Mouse (Mus musculus) midbrain, postnatal 0 days (tissue): ENCODE results near the gene Nodal. TPM values are rescaled to one million over a fixed set of nuclear protein-coding genes. Genes with fewer than 3 reads are reported as not detected.

Experiments
- ATAC-seq: fragments of 200-750 bp; cut with Nextera tagmentation; 2 replicates; pipeline ENCODE4 v1.8.0; 2017; ENCODE audit warnings: moderate number of reproducible peaks, mild to moderate bottlenecking, moderate TSS enrichment, moderate library complexity; ENCODE audit not compliant: low FRiP score
- DNase-seq: peaks from one replicate; pipeline ENCODE4 v3.0.0-alpha.2; 2015; ENCODE audit warnings: low spot score
- H3K27ac ChIP-seq: fragments of 300-500 bp; sonication (generic); 2 replicates; pipeline ENCODE4 v1.5.1; 2014; ENCODE audit warnings: low read depth, mild to moderate bottlenecking, low read length, mixed read lengths
- H3K27me3 ChIP-seq: fragments of 300-500 bp; sonication (generic); 2 replicates; pipeline ENCODE4 v1.6.1; 2014; ENCODE audit warnings: low read length, control low read depth, mixed read lengths; ENCODE audit not compliant: insufficient read depth
- H3K36me3 ChIP-seq: fragments of 300-500 bp; sonication (generic); 2 replicates; pipeline ENCODE4 v1.6.1; 2014; ENCODE audit warnings: low read length, control low read depth, mixed read lengths; ENCODE audit not compliant: insufficient read depth
- H3K4me1 ChIP-seq: fragments of 300-500 bp; sonication (generic); 2 replicates; pipeline ENCODE4 v1.6.1; 2014; ENCODE audit warnings: mild to moderate bottlenecking, control low read depth, antibody characterized with exemption, low read length, mixed read lengths; ENCODE audit not compliant: insufficient read depth
- H3K4me2 ChIP-seq: fragments of 300-500 bp; sonication (generic); 2 replicates; pipeline ENCODE4 v1.6.1; 2014; ENCODE audit warnings: low read depth, mild to moderate bottlenecking, low read length, mixed read lengths; ENCODE audit not compliant: poor library complexity, severe bottlenecking
- H3K4me3 ChIP-seq: fragments of 300-500 bp; sonication (generic); 2 replicates; pipeline ENCODE4 v1.5.1; 2014; ENCODE audit warnings: low read depth, mild to moderate bottlenecking, low read length, moderate library complexity
- H3K9ac ChIP-seq: fragments of 300-500 bp; sonication (generic); replicated peaks from 2 replicates; pipeline ENCODE4 v1.6.1; 2014; ENCODE audit warnings: mild to moderate bottlenecking, low read length, moderate library complexity, mixed read lengths; ENCODE audit not compliant: poor library complexity, severe bottlenecking
- H3K9me3 ChIP-seq: fragments of 300-500 bp; sonication (generic); 2 replicates; pipeline ENCODE4 v1.6.1; 2016; ENCODE audit warnings: low read length, control low read depth
- CTCF ChIP-seq: IDR thresholded peaks from 2 replicates; pipeline ENCODE4 v1.5.1; 2016; ENCODE audit warnings: antibody characterized with exemption, mild to moderate bottlenecking
- WGBS: fragments of 180-500 bp; shearing (Covaris S2); extraction: QIAGEN DNeasy Blood & Tissue Kit; methylation state at CpG from one replicate; pipeline ENCODE4 v1.1.7; 2014; 5-methylcytosine and 5-hydroxymethylcytosine counted together
- polyA plus RNA-seq: library from polyadenylated mRNA; unstranded; fragments of >200 nt; fragmentation: Nextera tagmentation; extraction: Ambion mirVana; gene quantifications from 2 replicates; pipeline ENCODE4 v1.2.1, GENCODE M21; 2015
- total RNA-seq: library from RNA; depleted of rRNA; stranded (reverse); fragments of >200 nt; gene quantifications from 2 replicates; pipeline ENCODE4 v1.2.3, GENCODE M21; 2014

Nodal gene
- total and polyA plus RNA-seq, 2 experiments from 2014 or later: 0.37 to 0.38 TPM

GRCm38 (mm10) chr10:61420011-61420410, 2.2 kb downstream of the Nodal start:
- Histone ChIP-seq H3K27ac (no peak overlapping the region), H3K4me1 (peaks cover 14% of the 10 kb centered on the region), H3K9me3 (no peaks in the 10 kb centered on the region), H3K27me3 (peaks cover 29% of the 10 kb centered on the region), H3K4me2 (no peak overlapping the region), H3K9ac (no peak overlapping the region), H3K4me3 (no peak overlapping the region), H3K36me3 (no peaks in the 10 kb centered on the region)
- DNase-seq (no peak), ATAC-seq (no peak)
- WGBS: 76% methylated on average over 4 of the region's 4 CpGs
- TF ChIP-seq CTCF: no peak

- Histone ChIP-seq H3K27me3 (peaks cover 22% of the 10 kb centered on the region), H3K4me1 (peaks cover 14% of the 10 kb centered on the region), H3K9ac (no peak overlapping the region), H3K4me3 (no peak overlapping the region), H3K36me3 (no peaks in the 10 kb centered on the region), H3K9me3 (no peaks in the 10 kb centered on the region), H3K4me2 (no peak overlapping the region), H3K27ac (no peak overlapping the region)
- 86% methylated on average over 12 of the region's 12 CpGs for WGBS
- ATAC-seq (no peak), DNase-seq (no peak)
- TF ChIP-seq CTCF: no peak
These were observed 5.1 kb downstream of the Nodal start for GRCm38 (mm10) chr10:61422861-61423260.

GRCm38 (mm10) chr10:61423289-61423688, 5.5 kb downstream of the Nodal start:
- WGBS: 50% methylated on average over 10 of the region's 10 CpGs
- no peak for DNase-seq
- no peak overlapping the region for H3K9ac ChIP-seq
- peaks cover 11% of the 10 kb centered on the region for H3K4me1 ChIP-seq
- peaks cover 21% of the 10 kb centered on the region for H3K27me3 ChIP-seq
- no peak for ATAC-seq
- no peak overlapping the region for H3K4me2 ChIP-seq
- H3K36me3 ChIP-seq: no peaks in the 10 kb centered on the region
- H3K9me3 ChIP-seq: no peaks in the 10 kb centered on the region
- H3K4me3 ChIP-seq: no peak overlapping the region
- peak; percentile 56 for TF ChIP-seq CTCF
- no peak overlapping the region for H3K27ac ChIP-seq

- TF ChIP-seq CTCF: no peak
- no peaks in the 10 kb centered on the region for H3K36me3 ChIP-seq
- no peak overlapping the region for H3K9ac ChIP-seq
- peaks cover 12% of the 10 kb centered on the region for H3K27me3 ChIP-seq
- H3K27ac ChIP-seq: no peak overlapping the region
- 0 out of 2 replicates have a peak overlapping the region, but pooled peaks have one; percentile 6 for H3K4me2 ChIP-seq
- 25% methylated on average over 7 of the region's 7 CpGs for WGBS
- H3K4me1 ChIP-seq: peaks cover 6% of the 10 kb centered on the region; the same call in 1 of the 2 replicates
- peak; percentile 68 for DNase-seq
- no peak overlapping the region for H3K4me3 ChIP-seq
- no peaks in the 10 kb centered on the region for H3K9me3 ChIP-seq
- ATAC-seq: peak; percentile 27; the same call in 1 of the 2 replicates
These were observed 6.7 kb downstream of the Nodal start for GRCm38 (mm10) chr10:61424500-61424899.

- Histone ChIP-seq H3K27ac (no peak overlapping the region), H3K36me3 (peaks cover 3% of the 10 kb centered on the region; the same call in 1 of the 2 replicates), H3K4me3 (no peak overlapping the region), H3K4me1 (peaks cover 6% of the 10 kb centered on the region; the same call in 1 of the 2 replicates), H3K27me3 (peaks cover 8% of the 10 kb centered on the region), H3K9me3 (no peaks in the 10 kb centered on the region), H3K9ac (no peak overlapping the region), H3K4me2 (no peak overlapping the region)
- ATAC-seq (no peak), DNase-seq (no peak)
- 60% methylated on average over 2 of the region's 2 CpGs for WGBS
- TF ChIP-seq CTCF: no peak
These were observed 7.3 kb downstream of the Nodal start for GRCm38 (mm10) chr10:61425047-61425446.

- TF ChIP-seq CTCF: no peak
- Histone ChIP-seq H3K9me3 (no peaks in the 10 kb centered on the region), H3K27ac (no peak overlapping the region), H3K4me2 (no peak overlapping the region), H3K27me3 (no peaks in the 10 kb centered on the region), H3K4me3 (no peak overlapping the region), H3K9ac (no peak overlapping the region), H3K36me3 (peaks cover 13% of the 10 kb centered on the region), H3K4me1 (peaks cover 6% of the 10 kb centered on the region; the same call in 1 of the 2 replicates)
- DNase-seq (no peak), ATAC-seq (no peak)
- WGBS: 56% methylated on average over 2 of the region's 2 CpGs
These were observed 8.5 kb downstream of the Nodal start for GRCm38 (mm10) chr10:61426251-61426757.
